Mouse (Mus musculus): ENCODE data around the gene Myh14. TPM values are rescaled to one million over a fixed set of nuclear protein-coding genes. Genes with fewer than 3 reads are reported as not detected.

The Myh14 gene
- polyA plus RNA-seq, 1 experiment from 2014 or later = 28.4 TPM

DNA sequence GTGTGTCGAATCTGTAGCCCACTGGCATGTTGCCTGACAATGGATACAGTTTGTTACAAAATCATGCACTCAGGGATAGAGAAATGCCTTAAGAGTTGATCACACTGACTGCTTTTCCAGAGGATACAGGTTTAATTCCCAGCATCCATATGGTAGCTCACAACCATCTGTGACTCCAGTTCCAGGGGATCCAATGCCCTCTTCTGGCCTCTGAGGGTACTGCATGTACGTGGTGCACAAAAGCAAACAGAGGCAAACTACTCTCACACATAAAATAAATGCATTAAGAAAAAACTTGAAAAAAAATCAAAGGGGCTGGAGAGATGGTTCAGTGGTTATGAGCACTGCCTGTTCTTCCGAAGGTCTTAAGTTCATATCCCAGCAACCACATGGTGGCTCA, 53.6 kb downstream of the Myh14 start:
- no peak for ATAC-seq (ENCODE audit: low FRiP score, low TSS enrichment)
- Histone ChIP-seq H3K36me3 (ENCODE audit: control insufficient read depth, insufficient read depth, low read length) (no peaks in the 10 kb centered on the region), H3K4me3 (ENCODE audit: low read depth, low read length) (no peak overlapping the region), H3K9me3 (ENCODE audit: control insufficient read depth, low read length) (no peaks in the 10 kb centered on the region), H3K27me3 (ENCODE audit: control insufficient read depth, insufficient read depth, low read length) (no peaks in the 10 kb centered on the region), H3K4me1 (replicated peaks; ENCODE audit: control insufficient read depth, insufficient read depth) (no peaks in the 10 kb centered on the region), H3K4me2 (replicated peaks; ENCODE audit: low read depth) (no peak overlapping the region), H3K9ac (ENCODE audit: low read length) (no peak overlapping the region), H3K27ac (replicated peaks) (no peak overlapping the region)
- peak; percentile 33 for DNase-seq (ENCODE audit: low spot score)
- WGBS = 72% methylated on average over 3 of the region's 3 CpGs
- TF ChIP-seq EP300 (optimal IDR thresholded peaks at IDR 0.05) (no peak), CTCF (IDR thresholded peaks at IDR 0.05; ENCODE audit: low read depth) (peak; percentile 56)

GRCm38 (mm10) chr7:44615987-44616386, 54.7 kb downstream of the Myh14 start:
- no peak overlapping the region for H3K27ac ChIP-seq (replicated peaks)
- TF ChIP-seq EP300 (optimal IDR thresholded peaks at IDR 0.05) (no peak), CTCF (IDR thresholded peaks at IDR 0.05; ENCODE audit: low read depth) (no peak)
- H3K9ac ChIP-seq (ENCODE audit: low read length) = no peak overlapping the region
- H3K36me3 ChIP-seq (ENCODE audit: control insufficient read depth, insufficient read depth, low read length) = no peaks in the 10 kb centered on the region
- no peak overlapping the region for H3K4me3 ChIP-seq (ENCODE audit: low read depth, low read length)
- DNase-seq (ENCODE audit: low spot score) = no peak
- H3K27me3 ChIP-seq (ENCODE audit: control insufficient read depth, insufficient read depth, low read length) = no peaks in the 10 kb centered on the region
- 68% methylated on average over 14 of the region's 14 CpGs for WGBS
- ATAC-seq (ENCODE audit: low FRiP score, low TSS enrichment) = no peak
- H3K9me3 ChIP-seq (ENCODE audit: control insufficient read depth, low read length) = no peaks in the 10 kb centered on the region
- no peak overlapping the region for H3K4me2 ChIP-seq (replicated peaks; ENCODE audit: low read depth)
- no peaks in the 10 kb centered on the region for H3K4me1 ChIP-seq (replicated peaks; ENCODE audit: control insufficient read depth, insufficient read depth)

GRCm38 (mm10) chr7:44615309-44615708, 55.3 kb downstream of the Myh14 start:
- Histone ChIP-seq H3K4me2 (replicated peaks; ENCODE audit: low read depth) (no peak overlapping the region), H3K4me1 (replicated peaks; ENCODE audit: control insufficient read depth, insufficient read depth) (no peaks in the 10 kb centered on the region), H3K36me3 (ENCODE audit: control insufficient read depth, insufficient read depth, low read length) (no peaks in the 10 kb centered on the region), H3K27ac (replicated peaks) (no peak overlapping the region), H3K9ac (ENCODE audit: low read length) (no peak overlapping the region), H3K9me3 (ENCODE audit: control insufficient read depth, low read length) (no peaks in the 10 kb centered on the region), H3K4me3 (ENCODE audit: low read depth, low read length) (no peak overlapping the region), H3K27me3 (ENCODE audit: control insufficient read depth, insufficient read depth, low read length) (no peaks in the 10 kb centered on the region)
- no peak for DNase-seq (ENCODE audit: low spot score)
- WGBS = 15% methylated on average over 10 of the region's 10 CpGs
- TF ChIP-seq EP300 (optimal IDR thresholded peaks at IDR 0.05) = no peak
- TF ChIP-seq CTCF (IDR thresholded peaks at IDR 0.05; ENCODE audit: low read depth) = no peak
- no peak for ATAC-seq (ENCODE audit: low FRiP score, low TSS enrichment)

DNA sequence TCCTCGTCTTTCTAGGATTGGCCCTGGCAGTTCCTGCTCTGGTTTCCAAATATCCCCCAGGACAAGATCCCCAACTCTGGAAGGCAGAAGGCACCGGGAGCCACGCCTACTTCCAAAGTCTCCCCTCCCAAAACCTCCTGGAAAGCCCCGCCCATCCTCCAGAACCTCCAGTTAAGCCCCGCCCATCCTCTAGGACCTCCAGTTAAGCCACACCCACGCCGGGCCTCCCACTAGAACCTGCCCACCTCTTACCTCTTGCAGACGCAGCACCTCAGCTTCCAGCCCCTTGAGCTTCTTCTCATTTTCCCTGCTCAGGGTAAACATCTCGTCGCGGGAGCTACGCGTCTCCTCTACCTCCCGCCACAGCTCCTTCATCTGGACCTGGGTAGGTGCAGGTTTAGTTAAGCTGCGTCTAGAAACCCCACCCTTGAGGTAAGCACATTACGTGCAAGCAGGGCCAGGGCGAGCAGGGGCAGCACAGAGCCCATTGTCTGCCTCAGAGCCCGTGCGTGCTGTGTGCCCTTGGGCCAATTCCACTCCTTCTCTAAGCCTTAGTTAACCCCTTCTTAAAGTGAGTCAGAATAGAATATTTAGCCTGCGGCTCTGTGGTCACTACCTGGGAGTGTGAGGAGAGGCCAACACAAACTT, 56.5 kb downstream of the Myh14 start:
- TF ChIP-seq EP300 (optimal IDR thresholded peaks at IDR 0.05) = no peak
- no peak for TF ChIP-seq CTCF (IDR thresholded peaks at IDR 0.05; ENCODE audit: low read depth)
- Histone ChIP-seq H3K27me3 (ENCODE audit: control insufficient read depth, insufficient read depth, low read length) (no peaks in the 10 kb centered on the region), H3K4me1 (replicated peaks; ENCODE audit: control insufficient read depth, insufficient read depth) (no peaks in the 10 kb centered on the region), H3K9ac (ENCODE audit: low read length) (no peak overlapping the region), H3K4me3 (ENCODE audit: low read depth, low read length) (no peak overlapping the region), H3K9me3 (ENCODE audit: control insufficient read depth, low read length) (no peaks in the 10 kb centered on the region), H3K4me2 (replicated peaks; ENCODE audit: low read depth) (no peak overlapping the region), H3K36me3 (ENCODE audit: control insufficient read depth, insufficient read depth, low read length) (no peaks in the 10 kb centered on the region), H3K27ac (replicated peaks) (no peak overlapping the region)
- no peak for ATAC-seq (ENCODE audit: low FRiP score, low TSS enrichment)
- DNase-seq (ENCODE audit: low spot score) = no peak
- 12% methylated on average over 20 of the region's 20 CpGs for WGBS

DNA sequence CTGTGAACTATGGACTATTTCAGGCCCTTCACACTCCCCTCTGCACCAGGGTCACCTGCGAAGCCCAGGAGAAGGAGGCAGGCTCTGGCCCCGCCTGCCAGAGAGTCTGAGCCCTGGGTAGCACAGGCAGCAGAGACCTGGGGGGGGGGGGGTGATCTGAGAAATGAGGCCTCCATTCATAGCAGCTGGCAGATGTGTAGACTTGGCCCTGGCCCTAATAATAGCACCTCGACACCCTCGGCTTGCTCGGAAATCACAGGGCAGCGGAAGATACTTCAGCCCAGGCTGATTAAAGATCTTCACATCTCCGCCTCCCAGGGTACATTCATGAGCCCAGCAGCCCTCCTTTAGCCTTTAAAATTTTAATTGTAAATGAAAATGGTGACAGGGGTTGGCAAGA, 58.5 kb downstream of the Myh14 start:
- ATAC-seq (ENCODE audit: low FRiP score, low TSS enrichment) (no peak), DNase-seq (ENCODE audit: low spot score) (no peak)
- Histone ChIP-seq H3K4me3 (ENCODE audit: low read depth, low read length) (no peak overlapping the region), H3K4me2 (replicated peaks; ENCODE audit: low read depth) (no peak overlapping the region), H3K27ac (replicated peaks) (no peak overlapping the region), H3K4me1 (replicated peaks; ENCODE audit: control insufficient read depth, insufficient read depth) (no peaks in the 10 kb centered on the region), H3K27me3 (ENCODE audit: control insufficient read depth, insufficient read depth, low read length) (no peaks in the 10 kb centered on the region), H3K36me3 (ENCODE audit: control insufficient read depth, insufficient read depth, low read length) (no peaks in the 10 kb centered on the region), H3K9ac (ENCODE audit: low read length) (no peak overlapping the region), H3K9me3 (ENCODE audit: control insufficient read depth, low read length) (no peaks in the 10 kb centered on the region)
- WGBS = 74% methylated on average over 7 of the region's 7 CpGs
- TF ChIP-seq EP300 (optimal IDR thresholded peaks at IDR 0.05) (no peak), CTCF (IDR thresholded peaks at IDR 0.05; ENCODE audit: low read depth) (no peak)

DNA sequence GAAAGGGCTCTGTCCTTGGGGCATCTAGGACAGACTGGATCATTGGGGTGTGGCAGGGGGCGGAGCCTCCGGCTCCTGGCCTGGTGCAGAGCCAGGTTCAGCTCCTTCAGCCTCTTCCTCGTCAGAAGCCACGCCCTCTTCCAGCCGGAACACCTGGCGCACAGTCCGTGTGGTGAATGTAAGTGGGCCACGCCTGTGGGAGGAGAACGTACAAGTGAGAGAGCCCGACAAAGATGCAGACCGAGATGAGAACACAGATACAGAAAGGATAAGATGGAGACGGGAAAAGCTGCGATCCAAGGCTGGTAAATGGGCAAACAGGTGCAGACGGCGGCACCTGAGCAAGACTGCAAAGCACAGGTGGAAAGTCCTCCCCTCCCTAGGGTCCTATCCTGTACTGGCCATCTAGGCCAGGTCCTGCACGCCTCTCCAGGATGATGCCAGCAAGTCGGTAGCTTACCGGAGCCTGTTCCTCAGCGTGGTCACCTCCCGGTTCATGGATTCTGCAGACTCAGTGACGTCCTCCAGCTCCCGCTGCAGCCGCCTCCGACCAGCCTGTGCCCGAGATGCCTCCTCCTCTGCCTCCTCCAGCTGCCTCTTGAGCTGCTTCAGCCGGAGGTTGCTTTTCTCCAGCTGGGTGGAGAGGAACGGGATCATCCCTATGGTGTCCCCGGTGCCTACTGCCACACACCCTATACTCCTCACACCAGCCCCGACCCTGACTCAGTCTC, 64.3 kb downstream of the Myh14 start:
- Histone ChIP-seq H3K4me1 (replicated peaks; ENCODE audit: control insufficient read depth, insufficient read depth) (no peaks in the 10 kb centered on the region), H3K4me2 (replicated peaks; ENCODE audit: low read depth) (no peak overlapping the region), H3K9me3 (ENCODE audit: control insufficient read depth, low read length) (no peaks in the 10 kb centered on the region), H3K27ac (replicated peaks) (no peak overlapping the region), H3K36me3 (ENCODE audit: control insufficient read depth, insufficient read depth, low read length) (no peaks in the 10 kb centered on the region), H3K27me3 (ENCODE audit: control insufficient read depth, insufficient read depth, low read length) (no peaks in the 10 kb centered on the region; the same call in 1 of the 2 replicates), H3K4me3 (ENCODE audit: low read depth, low read length) (no peak overlapping the region), H3K9ac (ENCODE audit: low read length) (no peak overlapping the region)
- 11% methylated on average over 29 of the region's 29 CpGs for WGBS
- TF ChIP-seq CTCF (IDR thresholded peaks at IDR 0.05; ENCODE audit: low read depth) (no peak), EP300 (optimal IDR thresholded peaks at IDR 0.05) (no peak)
- peak; percentile 84 for DNase-seq (ENCODE audit: low spot score)
- ATAC-seq (ENCODE audit: low FRiP score, low TSS enrichment) = peak; percentile 76
